Mouse (Mus musculus): ENCODE measurements around the gene Syn3. TPM values are rescaled to one million over a fixed set of nuclear protein-coding genes. Genes with fewer than 3 reads are reported as not detected.

Gene Syn3
- polyA plus RNA-seq, 1 experiment from 2014 or later: 2.6 TPM

DNA sequence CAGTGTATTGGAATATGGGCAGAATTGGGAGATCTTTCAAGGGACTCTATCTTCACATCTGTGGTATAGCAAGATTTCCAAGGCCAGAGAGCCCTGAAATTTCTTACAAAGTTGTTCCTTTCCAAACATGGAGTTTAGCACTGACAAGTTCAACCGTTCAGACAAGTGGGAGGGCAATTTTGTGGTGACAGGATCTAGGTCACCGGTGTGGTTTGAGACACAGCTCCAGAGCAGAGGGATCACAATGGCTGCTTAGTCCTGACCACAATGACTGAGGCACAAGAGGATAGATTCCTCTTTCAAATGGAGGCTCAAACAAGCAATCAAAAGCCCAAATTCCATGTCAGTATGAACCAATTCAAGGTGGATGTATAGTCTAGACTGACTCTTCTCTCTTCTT, 487.5 kb downstream of the Syn3 start:
- Histone ChIP-seq H3K4me3 (replicated peaks) (no peak overlapping the region), H3K4me1 (no peaks in the 10 kb centered on the region), H3K4me2 (replicated peaks) (no peak overlapping the region), H3K36me3 (no peaks in the 10 kb centered on the region), H3K9ac (no peak overlapping the region), H3K9me3 (replicated peaks) (no peaks in the 10 kb centered on the region), H3K27me3 (no peaks in the 10 kb centered on the region), H3K27ac (replicated peaks) (no peak overlapping the region; the same call in 1 of the 2 replicates)
- no peak for ATAC-seq (ENCODE audit: insufficient number of reproducible peaks, low FRiP score, low TSS enrichment, low read depth)
- 68% methylated on average over 2 of the region's 2 CpGs for WGBS

DNA sequence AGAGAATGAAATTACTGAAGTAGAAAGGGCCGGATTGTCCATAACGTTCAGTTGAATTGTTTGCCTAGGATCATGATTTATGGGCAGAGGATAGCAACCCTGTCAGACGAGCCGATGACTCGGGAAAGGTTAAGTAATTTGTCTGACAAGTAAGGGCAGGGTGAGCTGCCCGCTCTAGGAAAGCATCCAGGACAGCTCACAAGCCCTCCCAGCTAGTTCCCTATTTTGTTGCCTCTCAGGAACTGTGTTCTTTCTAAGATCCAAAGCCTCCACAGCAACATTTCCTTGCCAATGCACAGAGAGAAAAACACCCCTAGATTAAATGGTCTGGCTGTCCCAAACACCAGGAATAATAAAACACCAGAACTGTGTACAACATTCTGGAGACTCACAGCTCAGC, 488.1 kb downstream of the Syn3 start:
- Histone ChIP-seq H3K4me3 (replicated peaks) (no peak overlapping the region), H3K9me3 (replicated peaks) (no peaks in the 10 kb centered on the region), H3K27me3 (no peaks in the 10 kb centered on the region), H3K4me2 (replicated peaks) (no peak overlapping the region), H3K9ac (no peak overlapping the region), H3K27ac (replicated peaks) (no peak overlapping the region), H3K36me3 (no peaks in the 10 kb centered on the region), H3K4me1 (no peaks in the 10 kb centered on the region)
- ATAC-seq (ENCODE audit: insufficient number of reproducible peaks, low FRiP score, low TSS enrichment, low read depth): no peak
- 59% methylated on average over 6 of the region's 6 CpGs for WGBS

- Histone ChIP-seq H3K36me3 (no peaks in the 10 kb centered on the region), H3K9ac (no peak overlapping the region), H3K9me3 (replicated peaks) (no peaks in the 10 kb centered on the region), H3K4me2 (replicated peaks) (no peak overlapping the region), H3K4me1 (no peaks in the 10 kb centered on the region), H3K4me3 (replicated peaks) (no peak overlapping the region), H3K27ac (replicated peaks) (no peak overlapping the region), H3K27me3 (no peaks in the 10 kb centered on the region)
- WGBS: 82% methylated on average over 2 of the region's 2 CpGs
- no peak for ATAC-seq (ENCODE audit: insufficient number of reproducible peaks, low FRiP score, low TSS enrichment, low read depth)
These were observed 489.0 kb downstream of the Syn3 start for GRCm38 (mm10) chr10:86009688-86010087.

DNA sequence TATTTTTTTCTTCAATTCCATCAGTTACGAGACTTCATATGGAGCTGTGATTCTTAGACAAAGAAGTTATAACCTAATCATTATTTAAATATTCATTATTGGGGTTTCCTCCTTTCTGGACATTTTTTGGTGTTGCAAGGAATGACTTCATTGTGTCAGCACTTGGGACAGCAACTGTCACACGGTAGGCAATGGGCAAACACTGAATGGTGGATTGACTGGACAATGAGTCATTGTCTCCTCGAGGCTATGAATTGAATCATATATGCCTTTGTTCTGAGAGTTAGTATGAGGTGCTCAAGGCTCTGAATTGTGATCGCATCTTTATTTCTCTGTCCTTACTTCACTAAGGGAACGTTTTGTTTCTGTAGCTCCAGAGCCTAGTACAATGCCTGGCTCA, 492.2 kb downstream of the Syn3 start:
- Histone ChIP-seq H3K27me3 (no peaks in the 10 kb centered on the region), H3K9ac (no peak overlapping the region), H3K4me3 (replicated peaks) (no peak overlapping the region), H3K36me3 (no peaks in the 10 kb centered on the region), H3K4me1 (no peaks in the 10 kb centered on the region), H3K4me2 (replicated peaks) (no peak overlapping the region), H3K27ac (replicated peaks) (no peak overlapping the region), H3K9me3 (replicated peaks) (no peaks in the 10 kb centered on the region)
- 77% methylated on average over 5 of the region's 5 CpGs for WGBS
- ATAC-seq (ENCODE audit: insufficient number of reproducible peaks, low FRiP score, low TSS enrichment, low read depth): no peak

Other genes starting within 250 kb of the Syn3 start
- gene Timp3, start 198.5 kb downstream of the Syn3 start, polyA plus RNA-seq (2015; fragmentation: Nextera tagmentation; extraction: Ambion mirVana): 81.4 and 82.5 TPM in 2 replicates
- 609 and 610 TPM in 2 replicates for gene Hsp90b1, start 206.6 kb upstream of the Syn3 start, polyA plus RNA-seq (2015; fragmentation: Nextera tagmentation; extraction: Ambion mirVana)
- 1.00 and 1.3 TPM in 2 replicates for gene Ttc41, start 206.9 kb upstream of the Syn3 start, polyA plus RNA-seq (2015; fragmentation: Nextera tagmentation; extraction: Ambion mirVana)